Mouse (Mus musculus): ENCODE measurements around the gene Pdpn.
"Not testable (repeated sequence)": the region's sequence is repeated elsewhere in the genome, so short reads cannot be mapped to it uniquely, and the experiment has no call there.

Gene Pdpn

GRCm38 (mm10) chr4:143299325-143300070 is at the start of gene Pdpn:
TSS of gene Pdpn (minus strand) at chr4:143299564.
- DNase-seq (ENCODE audit: low spot score in 2 of 2) = peak; percentile 21 to 24

DNA sequence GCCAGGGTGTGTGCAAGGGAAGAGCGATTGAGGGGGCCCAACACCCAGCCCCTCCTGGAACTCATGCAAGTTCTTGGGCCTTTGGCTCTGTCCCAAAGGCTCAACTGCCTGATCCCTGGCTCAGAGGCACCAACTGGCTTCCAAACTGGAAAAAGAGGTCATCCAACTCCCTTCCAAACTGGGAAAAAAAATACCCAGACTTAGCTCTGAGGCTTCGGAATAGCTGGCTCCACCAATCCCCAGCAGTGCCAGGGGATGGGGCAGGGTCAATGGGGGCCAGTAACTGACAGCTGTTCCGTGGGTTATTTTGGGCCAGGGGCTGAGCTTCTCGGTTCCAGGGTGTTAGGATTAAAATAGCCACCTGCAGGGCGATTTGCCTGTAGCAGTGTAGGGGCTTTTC is 49.3 kb upstream of the Pdpn start:
- DNase-seq (ENCODE audit: low spot score in 2 of 2) = no peak

GRCm38 (mm10) chr4:143345491-143345890 is 46.1 kb upstream of the Pdpn start:
- not testable (repeated sequence) for DNase-seq (ENCODE audit: low spot score in 2 of 2)

- DNase-seq (ENCODE audit: low spot score in 2 of 2) = no peak
Measured at GRCm38 (mm10) chr4:143341470-143341869, 42.1 kb upstream of the Pdpn start.

DNA sequence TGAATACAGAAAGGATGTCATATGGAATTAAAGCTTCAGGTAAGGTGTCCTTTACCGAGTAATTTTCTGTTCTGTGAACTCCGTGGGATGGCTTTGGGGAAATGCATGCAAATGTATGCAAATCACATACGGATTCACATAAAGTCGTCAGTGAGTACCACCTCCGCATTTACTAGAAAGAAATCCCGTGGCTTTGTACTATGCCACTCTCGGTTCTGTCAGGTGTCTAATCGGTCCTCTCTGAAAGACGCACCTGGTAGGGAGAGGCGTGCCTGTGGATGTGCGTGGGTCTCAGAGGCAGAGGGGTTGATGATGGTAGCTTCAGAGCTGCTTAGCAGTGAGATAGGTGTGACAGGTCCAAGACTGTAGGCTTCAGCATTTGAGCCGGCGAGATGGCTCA is 40.4 kb upstream of the Pdpn start:
- DNase-seq (ENCODE audit: low spot score in 2 of 2) = peak in 1 of 2 experiments; percentile 18

DNA sequence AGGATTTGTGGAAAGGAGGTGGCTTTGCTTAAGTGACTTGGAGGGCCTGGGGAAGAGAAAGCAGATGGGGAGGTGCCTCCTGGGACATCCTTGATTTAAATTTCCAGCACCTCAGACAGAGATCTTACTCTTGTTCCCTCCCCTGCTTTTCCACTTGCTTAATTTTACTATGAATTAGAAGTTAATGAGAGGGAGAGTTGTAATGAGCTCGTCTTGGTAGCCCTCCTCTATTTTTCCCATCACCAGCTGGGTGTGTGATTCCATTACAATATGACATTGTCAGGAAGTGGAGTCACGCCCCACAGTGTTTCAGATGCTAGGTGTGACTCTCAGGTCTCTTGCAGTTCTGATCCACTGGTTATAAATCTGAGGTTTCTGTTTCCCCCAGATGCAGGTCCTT is 36.7 kb upstream of the Pdpn start:
- DNase-seq (ENCODE audit: low spot score in 2 of 2) = no peak

GRCm38 (mm10) chr4:143334995-143335394 is 35.6 kb upstream of the Pdpn start:
- DNase-seq (ENCODE audit: low spot score in 2 of 2) = no peak

DNA sequence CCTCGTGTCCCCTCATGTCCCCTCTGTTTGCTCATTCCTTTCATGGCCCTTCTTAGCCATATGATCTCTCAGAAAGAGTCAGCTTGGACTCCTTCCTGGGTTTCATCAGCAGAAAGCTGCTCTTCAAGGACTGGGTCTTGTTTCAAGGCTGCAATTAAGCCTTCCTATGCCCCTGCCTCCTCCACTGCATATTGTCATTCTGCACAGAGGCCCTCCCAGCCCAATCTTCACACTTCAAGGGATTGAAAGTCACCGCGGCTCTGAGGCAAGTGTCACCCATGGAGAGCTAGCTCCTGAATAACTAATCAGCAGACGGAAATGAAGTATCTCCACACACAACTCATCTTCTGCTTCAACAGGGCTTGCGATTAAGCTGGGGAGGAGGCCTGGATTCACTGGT is 34.8 kb upstream of the Pdpn start:
- DNase-seq (ENCODE audit: low spot score in 2 of 2) = no peak

- DNase-seq (ENCODE audit: low spot score in 2 of 2) = no peak
Measured at GRCm38 (mm10) chr4:143331787-143332186, 32.4 kb upstream of the Pdpn start.

DNA sequence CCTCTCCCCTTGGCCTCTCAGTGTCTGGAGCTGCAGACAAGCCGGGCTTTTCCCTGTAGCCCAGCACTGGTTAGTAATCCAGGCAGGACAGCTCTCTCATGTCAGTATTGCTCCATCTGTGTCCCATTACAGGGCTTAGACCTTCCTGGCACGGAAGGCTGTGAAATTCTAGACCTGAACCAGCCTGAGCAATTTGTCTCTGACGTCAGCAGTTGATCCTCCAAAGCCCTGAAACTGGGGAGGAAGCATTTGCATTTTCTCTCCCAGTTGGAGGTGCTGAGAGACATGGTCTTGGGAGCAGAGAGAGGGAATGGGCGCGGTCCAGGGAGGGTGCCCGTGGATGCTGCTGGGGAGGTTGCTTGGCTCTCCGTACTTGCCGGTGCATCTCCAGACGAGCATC is 31.2 kb upstream of the Pdpn start:
- no peak for DNase-seq (ENCODE audit: low spot score in 2 of 2)

- DNase-seq (ENCODE audit: low spot score in 2 of 2) = peak; percentile 90
Measured at GRCm38 (mm10) chr4:143325625-143325941, 26.2 kb upstream of the Pdpn start.

GRCm38 (mm10) chr4:143324925-143325624 is 25.7 kb upstream of the Pdpn start:
- DNase-seq (ENCODE audit: low spot score in 2 of 2) = no peak

GRCm38 (mm10) chr4:143324176-143324924 is 25.0 kb upstream of the Pdpn start:
- no peak for DNase-seq (ENCODE audit: low spot score in 2 of 2)

GRCm38 (mm10) chr4:143313299-143313698 is 13.9 kb upstream of the Pdpn start:
- DNase-seq (ENCODE audit: low spot score in 2 of 2) = no peak

DNA sequence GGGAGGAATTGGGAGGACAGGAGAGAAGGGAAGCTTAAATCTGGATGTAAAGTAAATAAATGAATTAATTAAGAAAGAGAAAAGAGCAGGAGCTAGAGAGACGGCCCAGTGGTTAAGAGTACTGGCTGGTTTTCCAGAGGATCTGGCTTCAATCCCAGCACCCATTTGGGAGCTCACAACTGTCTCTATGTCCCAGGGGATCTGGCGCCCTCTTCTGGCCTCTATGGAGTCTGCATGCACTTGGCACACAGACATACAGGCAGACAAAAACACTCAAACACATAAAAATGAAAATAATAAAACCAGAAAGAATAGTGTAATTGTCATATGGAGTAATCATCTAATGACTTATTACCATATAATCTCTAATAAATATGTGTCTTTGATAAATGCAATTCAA is 12.0 kb upstream of the Pdpn start:
- peak in 1 of 2 experiments; percentile 44 for DNase-seq (ENCODE audit: low spot score in 2 of 2)

- DNase-seq (ENCODE audit: low spot score in 2 of 2) = no peak
Measured at GRCm38 (mm10) chr4:143305987-143306772, 6.8 kb upstream of the Pdpn start.

DNA sequence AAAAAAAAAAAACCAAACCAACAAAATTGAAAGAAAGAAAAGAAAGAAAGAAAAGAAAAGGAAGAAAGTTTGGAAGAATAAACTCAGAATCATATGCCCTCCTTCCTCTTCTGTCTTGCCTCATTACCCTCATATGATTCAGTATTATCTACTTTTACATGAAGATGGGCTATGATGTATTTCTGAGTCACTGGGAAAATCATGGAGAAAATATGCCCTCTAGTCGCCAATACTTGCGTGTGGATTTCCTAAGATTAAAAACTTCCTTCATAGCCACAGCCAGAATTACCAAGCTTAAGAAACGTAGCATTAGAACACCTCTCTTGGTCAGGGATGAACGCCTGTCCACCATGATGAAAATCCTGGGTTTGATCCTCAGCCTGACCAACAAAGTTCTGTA is 5.7 kb upstream of the Pdpn start:
- no peak for DNase-seq (ENCODE audit: low spot score in 2 of 2)

- DNase-seq (ENCODE audit: low spot score in 2 of 2) = no peak
Measured at GRCm38 (mm10) chr4:143302279-143302890, 3.0 kb upstream of the Pdpn start.

- DNase-seq (ENCODE audit: low spot score in 2 of 2) = no peak
Measured at GRCm38 (mm10) chr4:143301875-143302274, 2.5 kb upstream of the Pdpn start.

DNA sequence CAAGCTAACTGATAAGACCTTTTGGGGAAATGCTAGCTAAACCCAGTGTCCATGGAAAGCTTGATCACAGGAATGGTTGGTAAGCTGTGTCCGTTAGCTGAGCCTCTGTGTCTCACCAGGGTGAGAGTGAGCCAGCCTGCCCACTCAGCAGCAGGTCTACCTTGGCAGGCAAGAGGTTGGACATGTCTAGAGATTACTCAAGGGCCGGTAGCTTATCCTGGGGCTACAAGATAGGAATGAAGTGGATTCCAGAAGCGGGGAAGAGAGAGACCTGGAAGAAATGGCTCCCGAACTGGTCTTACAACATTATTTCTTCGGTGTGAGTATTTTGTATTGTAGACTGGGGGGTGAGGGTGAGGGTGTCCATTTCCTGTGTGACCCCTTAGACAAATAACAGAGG is 1.7 kb upstream of the Pdpn start:
- DNase-seq (ENCODE audit: low spot score in 2 of 2) = no peak

DNA sequence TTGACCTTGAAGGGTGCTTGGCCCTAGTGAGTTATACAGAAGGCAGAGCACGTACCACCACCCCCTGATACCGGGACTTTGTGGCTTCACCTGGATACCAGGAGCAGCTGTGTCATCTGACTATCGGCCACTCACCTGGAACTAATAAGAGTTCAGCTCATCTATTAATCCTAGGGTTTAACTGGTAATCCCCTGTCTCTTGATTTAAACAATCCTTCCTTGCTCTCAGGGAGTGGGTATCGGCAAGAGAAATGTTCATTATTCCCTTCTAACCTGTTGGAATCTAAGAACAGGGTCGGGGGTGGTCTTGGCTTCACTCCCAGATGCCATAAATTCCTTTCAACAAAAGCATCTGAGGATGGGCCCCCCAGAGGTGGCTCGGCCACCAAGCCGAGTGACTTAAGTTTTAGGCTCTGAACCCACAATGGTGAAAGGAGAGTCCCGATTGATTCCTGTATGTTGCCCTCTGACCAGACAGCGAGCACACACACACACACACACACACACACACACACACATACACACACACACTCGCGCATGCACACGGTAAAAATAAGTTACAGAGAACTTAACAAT is 837 bp upstream of the Pdpn start:
- no peak for DNase-seq (ENCODE audit: low spot score in 2 of 2)
